Mouse (Mus musculus) right cerebral cortex, postnatal 36 days (tissue): ENCODE measurements at regions not wholly inside any gene's neighbourhood (a gene's known extent, or its start where the extent isn't known, plus 50 kb on each side); places are given as distances from the start of the nearest gene placed in this dataset.

Source experiments
- DNase-seq, 2 experiments: peaks; one replicate each; pipeline ENCODE4 v3.0.0; 2022; ENCODE audit warnings: low spot score in 2 of 2, mixed read lengths in 1 of 2

GRCm38 (mm10) chr9:112950056-112950455 is 714.3 kb upstream of the Arpp21 start:
- DNase-seq, result no peak

- DNase-seq, result no peak
These were observed 703.0 kb upstream of the Arpp21 start for GRCm38 (mm10) chr9:112938781-112939180.

DNA sequence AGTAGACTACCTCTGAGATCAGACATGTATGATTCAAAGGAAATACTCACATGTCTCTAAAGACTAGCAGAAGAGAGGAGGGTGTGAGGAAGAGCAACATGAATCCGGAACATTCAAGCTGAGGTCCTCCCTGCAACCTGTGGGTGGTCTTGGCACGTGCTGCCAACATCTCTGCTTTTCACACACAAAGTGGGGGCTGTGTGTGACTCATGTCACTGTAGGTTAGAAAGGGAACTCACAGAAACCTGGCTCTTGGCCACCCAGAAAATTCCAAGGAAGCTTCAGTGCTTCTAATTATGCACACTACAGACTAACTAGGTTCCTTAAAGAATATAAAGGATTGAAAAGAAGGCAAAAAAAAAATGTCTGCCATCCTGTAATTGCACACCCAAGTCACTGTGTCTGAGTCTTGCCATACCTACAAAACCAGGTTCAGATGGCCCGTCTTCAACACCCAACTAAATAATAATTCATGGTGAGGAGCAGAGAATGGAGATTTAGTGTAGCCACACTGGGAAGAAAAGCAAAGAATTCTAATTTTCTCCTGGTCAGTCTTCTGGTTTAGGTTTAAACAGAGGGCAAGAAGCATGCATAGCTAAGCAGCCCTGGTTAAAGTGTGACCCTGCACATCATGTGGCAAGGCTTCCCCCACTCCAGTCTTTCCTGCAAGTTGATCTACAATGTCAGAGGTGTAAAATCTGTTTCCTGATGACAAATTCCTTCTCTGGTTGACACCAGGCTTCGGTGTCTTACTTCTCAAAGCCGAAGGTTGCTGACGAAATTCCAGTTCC is 673.8 kb upstream of the Arpp21 start:
- DNase-seq, result peak; percentile 62 to 65

DNA sequence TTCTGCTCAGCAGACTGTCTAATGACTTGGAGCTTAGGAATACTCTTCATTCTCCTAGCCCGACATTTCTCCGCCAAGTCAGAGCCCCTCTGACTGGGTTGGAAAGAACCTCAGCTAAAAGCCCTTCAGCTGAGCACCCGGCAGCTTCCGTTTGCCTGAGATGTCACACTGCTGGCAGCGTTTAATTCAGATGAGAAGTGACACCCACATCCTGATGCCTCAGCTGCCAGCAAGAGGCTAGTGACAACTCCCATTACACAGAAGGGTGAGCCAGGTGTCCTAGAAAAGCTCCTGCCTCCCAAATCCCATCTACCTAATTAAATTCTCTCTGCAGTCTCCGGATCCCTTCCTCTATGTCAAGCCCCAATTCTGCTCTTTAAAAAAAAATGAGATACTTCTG is 670.2 kb upstream of the Arpp21 start:
- DNase-seq, result peak; percentile 21 to 23

DNA sequence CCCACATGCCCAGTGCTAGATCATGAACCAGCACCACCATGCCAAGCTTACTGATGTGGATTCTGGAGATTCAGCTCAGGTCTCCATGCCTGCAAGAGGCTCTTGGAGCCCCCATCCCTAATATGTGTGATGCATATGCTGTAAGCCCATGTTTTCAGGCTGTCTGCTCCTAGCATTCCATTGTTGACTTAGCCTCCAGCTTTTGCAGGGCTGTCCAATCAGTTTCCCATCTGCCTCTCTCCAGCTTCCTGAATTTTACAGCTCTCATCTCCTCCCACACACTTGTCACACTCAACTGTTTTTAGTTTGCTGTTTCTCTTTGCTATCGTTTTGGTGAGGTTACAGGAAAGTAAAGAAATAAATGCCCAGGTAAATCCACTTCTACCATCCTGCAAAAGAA is 629.2 kb upstream of the Arpp21 start:
- DNase-seq, result peak; percentile 24 to 37

GRCm38 (mm10) chr9:112861136-112861535 is 625.4 kb upstream of the Arpp21 start:
- peak in 1 of 2 experiments; percentile 15 for DNase-seq

DNA sequence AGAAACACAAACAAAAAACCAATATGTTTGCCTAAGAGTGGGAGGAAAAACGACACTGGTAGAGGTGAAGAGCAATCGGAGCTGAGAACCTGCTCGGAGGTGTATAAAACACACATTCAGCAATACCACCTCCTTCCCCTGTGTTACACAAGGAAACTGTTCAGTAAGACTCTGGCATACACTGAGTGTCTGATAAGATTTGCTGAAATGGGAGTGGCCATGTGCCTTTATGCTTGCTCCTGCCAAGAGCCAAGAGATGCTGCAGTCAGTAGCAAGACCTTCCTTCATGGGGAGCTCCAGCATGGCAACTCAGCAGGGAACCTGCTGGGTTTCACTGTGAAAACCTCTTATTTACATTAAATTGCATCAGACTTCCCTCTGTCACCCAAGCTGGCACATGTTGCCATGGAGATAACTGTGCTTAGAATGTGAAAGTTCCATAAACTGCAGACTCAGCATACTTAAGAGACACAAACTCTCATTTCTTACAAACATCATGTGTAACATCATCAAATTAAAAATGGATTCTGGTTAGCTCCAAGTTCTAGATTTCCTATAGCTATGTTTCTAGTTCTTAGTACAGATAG is 624.7 kb upstream of the Arpp21 start:
- DNase-seq, result no peak

GRCm38 (mm10) chr9:112841473-112841872 is 605.7 kb upstream of the Arpp21 start:
- DNase-seq, result no peak

DNA sequence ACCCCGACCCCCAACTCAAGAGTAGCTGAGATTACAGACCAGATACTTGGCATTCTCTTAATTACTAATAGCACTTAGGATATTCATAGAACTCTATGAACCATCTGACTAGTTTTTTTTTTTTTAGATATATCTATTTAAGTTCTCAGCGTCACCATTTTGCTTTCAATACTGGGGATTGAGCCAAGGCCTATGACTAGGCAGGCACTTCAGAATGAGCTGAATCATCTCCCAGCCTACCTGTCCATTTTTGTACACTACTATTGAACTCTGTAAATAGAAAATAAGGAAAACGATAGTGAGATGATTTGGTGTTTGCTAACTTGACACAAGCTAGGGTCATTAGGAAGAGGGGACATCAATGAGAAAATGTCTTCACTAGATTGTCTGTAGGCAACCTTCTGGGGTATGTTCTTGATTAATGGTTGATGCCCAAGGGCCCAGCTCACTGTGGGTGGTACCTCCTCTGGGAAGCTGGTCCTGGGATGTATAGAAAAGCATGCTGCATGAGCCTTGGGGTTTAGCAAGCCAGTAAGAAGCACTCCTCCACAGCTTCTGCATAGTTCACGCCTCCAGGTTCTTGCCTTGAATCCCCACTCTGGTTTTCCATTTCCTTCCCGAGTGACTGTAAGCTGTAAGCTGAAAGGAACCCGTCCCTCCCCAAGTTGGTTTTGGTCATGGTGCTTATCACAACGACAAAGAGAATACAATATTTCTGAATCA is 603.5 kb upstream of the Arpp21 start:
- DNase-seq, result no peak

GRCm38 (mm10) chr9:112837563-112837962 is 601.8 kb upstream of the Arpp21 start:
- DNase-seq, result no peak

GRCm38 (mm10) chr9:112834441-112835245 is 598.9 kb upstream of the Arpp21 start:
- no peak for DNase-seq

DNA sequence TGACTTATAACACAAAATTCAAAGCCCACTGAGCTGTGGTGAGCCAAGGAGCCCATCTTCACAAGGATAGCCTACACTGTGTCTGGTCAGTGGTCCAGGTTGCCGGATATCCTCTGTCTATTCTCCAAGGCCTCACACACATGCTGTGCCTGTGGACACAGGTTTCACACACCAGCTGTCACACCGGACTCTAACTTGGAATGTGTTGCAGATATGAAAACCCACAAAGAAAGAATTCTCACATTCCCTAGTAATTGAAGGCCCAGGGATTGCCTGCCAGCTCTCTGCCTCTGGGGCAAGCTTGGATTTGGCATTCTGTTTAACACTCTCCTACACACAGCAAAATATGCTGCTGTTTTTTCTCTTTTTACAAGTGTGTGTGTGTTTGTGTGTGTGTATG is 595.4 kb upstream of the Arpp21 start:
- DNase-seq, result peak in 1 of 2 experiments; percentile 50

DNA sequence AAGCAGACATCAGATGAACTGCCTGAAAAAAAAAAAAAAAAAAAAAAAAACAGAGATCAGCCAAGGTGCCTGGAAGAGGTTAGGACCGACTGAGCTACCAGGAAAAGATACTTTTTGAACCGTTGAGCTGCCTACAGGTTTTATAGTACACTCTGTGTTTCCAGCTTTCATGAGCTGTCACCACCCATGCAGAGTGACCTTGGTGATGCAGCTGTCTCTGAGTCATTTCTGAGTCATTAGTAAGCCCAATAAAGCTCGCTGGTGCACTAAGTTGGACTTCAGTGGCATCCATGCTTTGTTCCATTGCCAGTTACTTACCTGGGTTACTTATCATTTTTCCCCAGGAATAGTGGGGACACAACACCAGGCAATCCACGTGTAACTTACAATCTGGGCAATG is 592.9 kb upstream of the Arpp21 start:
- no peak for DNase-seq

DNA sequence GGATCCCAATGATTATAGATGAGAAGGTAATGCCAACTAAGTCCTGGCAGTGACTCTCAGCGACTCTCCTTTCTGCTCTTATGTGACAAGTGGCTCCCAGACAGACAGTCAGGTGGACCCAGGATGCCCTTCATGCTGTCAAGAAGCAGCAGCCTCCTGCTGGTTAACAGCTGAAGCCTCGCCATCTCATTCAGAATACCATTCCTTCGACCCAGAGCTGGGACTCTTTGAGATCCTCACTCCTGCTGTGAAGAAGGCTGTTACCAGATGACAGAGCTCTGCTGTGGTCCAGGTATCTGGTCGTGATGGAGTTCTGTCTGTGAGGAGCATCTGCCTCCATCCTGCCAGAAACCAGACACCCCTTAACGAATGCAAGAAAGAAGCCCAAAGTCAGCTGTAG is 590.9 kb upstream of the Arpp21 start:
- no peak for DNase-seq

- no peak for DNase-seq
These were observed 586.2 kb upstream of the Arpp21 start for GRCm38 (mm10) chr9:112821940-112822339.

DNA sequence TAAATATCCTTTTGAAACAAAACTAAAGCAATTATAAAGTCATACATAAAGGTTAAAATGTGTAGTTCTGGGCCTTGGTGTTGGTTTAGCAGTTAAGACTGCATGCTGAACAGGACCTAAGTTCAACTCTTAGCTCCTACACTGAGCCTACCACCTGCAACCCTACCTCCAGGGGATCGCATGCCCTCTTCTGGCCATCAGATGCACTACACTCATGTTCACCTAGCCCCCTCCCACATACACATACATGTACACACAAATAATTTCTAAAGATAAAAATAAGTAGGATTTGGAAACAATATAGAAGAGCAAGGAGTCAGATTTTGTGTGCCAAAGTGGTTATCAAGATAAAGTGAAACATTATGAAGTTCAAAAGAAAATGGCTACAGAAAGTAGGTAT is 576.2 kb upstream of the Arpp21 start:
- no peak for DNase-seq

GRCm38 (mm10) chr9:112799583-112800220 is 564.0 kb upstream of the Arpp21 start:
- DNase-seq, result no peak

DNA sequence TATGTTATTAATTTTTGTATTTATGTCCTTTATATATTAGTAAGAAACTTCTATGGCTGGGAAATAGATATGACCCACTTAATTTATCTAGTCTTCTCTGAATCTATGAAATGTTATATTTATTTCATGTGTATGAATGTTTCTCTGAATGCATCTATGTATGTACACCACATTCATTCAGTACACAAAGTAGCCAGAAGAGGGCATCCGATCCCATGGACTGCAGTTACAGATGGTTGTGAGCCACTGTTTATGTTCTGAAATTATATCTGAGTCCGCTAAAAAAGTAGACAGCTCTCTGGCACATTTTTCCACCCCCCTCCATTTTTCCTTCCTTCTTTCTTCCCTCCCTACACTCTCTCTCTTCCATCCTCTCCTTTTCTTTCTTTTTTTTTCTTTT is 557.8 kb upstream of the Arpp21 start:
- DNase-seq, result no peak

DNA sequence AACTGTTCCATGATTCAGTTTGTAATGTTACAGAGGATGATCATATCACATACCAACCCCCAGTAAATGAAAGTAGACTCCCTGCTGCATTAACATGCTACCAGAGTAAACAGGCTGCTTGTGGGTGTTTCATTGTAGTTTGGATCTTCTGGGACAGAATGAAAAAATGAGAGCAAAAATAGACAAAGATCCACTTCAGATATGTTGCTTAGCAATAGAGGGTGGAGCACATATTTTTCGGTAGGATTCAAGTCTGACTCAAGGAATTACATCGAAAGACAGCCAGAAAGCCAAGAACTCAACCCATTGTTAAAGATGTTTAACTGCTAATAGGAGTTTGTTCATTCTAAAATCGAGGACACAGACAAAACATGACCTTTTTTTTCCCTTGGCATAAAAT is 536.2 kb upstream of the Arpp21 start:
- DNase-seq, result no peak

- no peak for DNase-seq
These were observed 508.9 kb upstream of the Arpp21 start for GRCm38 (mm10) chr9:112744616-112745015.

DNA sequence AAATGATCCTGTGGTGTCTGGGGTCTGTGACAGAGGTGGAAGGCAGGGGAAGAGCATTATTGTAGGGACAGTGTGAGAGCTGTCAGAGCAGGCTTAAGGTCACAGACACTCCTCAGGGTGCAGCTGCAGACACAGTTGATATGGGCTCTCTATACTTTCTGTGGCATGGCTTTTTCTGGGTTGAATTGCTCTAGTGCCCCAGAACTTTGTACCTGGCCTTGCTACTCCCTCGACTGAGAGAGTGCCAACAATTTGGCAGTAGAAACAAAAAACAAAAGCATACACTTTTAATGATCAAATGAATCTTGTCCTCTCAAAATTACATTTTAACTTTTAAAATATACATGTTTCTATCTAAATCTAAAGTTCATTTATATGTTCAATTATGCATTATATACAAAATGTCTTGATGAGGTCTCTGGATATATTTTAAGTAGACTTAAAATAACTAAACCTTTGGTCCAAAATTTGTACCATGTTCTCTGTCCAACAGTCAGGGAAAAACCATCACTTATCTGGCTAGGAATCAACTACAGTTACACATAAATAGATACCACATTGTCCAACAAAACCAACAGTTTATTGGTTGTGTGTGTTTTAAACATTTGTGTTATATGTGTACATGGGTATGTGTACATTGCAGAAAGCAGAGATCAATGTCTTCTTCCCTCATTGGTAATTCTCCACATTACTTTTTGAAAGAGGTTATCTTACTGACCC is 508.3 kb upstream of the Arpp21 start:
- DNase-seq, result no peak
